Mouse (Mus musculus): Measurements from ENCODE around the gene Traip. TPM values are rescaled to one million over a fixed set of nuclear protein-coding genes. Genes with fewer than 3 reads are reported as not detected.

Traip gene
- polyA plus RNA-seq, 1 experiment from 2014 or later: 21.8 TPM

DNA sequence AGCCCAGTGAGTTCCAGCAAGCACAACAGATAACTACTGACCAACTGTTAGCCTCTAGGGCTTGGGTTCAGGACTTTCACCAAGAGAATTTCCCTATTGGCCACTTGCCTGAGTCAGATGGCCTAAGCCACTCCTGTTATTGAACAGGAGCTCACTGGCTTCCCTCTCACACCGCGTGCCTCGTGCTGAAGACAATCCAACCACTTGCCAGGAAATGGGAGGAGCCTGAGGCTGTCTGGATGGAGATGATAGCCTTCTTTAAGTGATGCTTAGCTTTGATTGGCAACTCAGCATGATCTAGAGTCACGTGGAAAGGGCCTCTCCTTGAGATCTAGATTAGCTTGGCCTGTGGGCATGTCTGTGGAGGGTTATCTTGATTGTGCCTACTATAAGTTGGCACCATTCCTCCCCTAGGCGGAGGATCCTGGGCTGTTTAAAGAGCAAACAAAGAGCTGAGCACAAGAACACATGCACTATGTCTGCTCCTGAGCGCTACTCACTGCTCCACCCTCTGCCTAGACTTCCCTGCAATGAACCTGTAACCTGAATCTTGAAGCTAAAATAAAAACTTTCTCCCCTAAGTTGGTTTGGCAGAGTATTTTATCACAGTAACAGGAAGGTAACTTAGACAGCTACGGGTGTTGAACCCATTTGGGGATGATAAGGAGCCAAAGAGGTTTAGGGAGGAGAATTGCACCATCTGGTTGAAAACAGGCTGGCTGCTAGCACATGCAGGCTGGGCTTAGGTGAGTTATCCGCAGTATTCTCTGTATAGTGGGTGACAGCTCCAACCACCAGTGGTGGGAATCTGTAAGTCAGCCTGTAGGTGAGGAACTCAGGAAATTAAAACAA lies 22.0 kb downstream of the Traip start:
- ATAC-seq (ENCODE audit: low FRiP score) (no peak), DNase-seq (ENCODE audit: low spot score) (no peak)
- Histone ChIP-seq H3K4me1 (replicated peaks; ENCODE audit: control insufficient read depth, insufficient read depth, low read length) (no peaks in the 10 kb centered on the region), H3K4me3 (ENCODE audit: low read depth, low read length) (no peak overlapping the region), H3K9me3 (ENCODE audit: control insufficient read depth, low read length) (no peaks in the 10 kb centered on the region), H3K36me3 (ENCODE audit: control insufficient read depth, insufficient read depth, low read length) (no peaks in the 10 kb centered on the region), H3K27me3 (ENCODE audit: control insufficient read depth, insufficient read depth, low read length) (no peaks in the 10 kb centered on the region), H3K27ac (ENCODE audit: low read depth, low read length) (no peak overlapping the region), H3K4me2 (replicated peaks; ENCODE audit: low read depth, low read length) (no peak overlapping the region), H3K9ac (ENCODE audit: low read depth, low read length) (no peak overlapping the region)
- WGBS: 85% methylated on average over 8 of the region's 8 CpGs

DNA sequence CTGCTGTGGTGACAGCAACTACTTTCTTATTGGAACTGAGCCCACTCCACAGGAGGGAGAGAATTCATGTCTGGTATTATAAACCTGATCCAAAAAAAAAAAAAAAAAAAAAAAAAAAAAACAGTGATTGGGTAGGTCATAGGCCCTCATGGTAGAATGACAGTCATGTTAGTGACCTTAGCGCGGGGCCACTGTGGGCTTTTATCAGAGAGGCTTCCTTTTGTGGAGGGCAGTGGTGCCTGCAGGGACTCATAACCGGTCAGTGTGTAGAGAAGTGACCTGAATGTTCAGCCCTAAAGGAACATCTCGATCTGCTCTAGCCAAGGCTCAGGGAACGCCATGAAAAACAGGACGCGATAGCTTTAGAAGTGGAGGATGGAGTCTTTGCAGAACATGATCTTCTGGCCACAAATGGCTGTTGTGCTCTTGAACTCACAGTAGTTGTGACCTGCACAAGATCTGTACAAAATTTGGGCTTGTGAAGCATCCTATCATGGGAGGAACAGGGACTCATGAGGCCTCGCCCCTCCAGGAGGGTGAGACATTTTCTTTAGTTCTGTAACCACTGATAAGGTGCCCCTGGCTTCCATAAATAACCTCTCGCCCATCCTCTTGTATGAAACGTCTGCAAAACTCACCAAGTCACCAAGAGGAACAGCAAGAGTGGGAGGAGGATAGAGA lies 24.7 kb downstream of the Traip start:
- ATAC-seq (ENCODE audit: low FRiP score) (no peak), DNase-seq (ENCODE audit: low spot score) (no peak)
- H3K4me3 ChIP-seq (ENCODE audit: low read depth, low read length): no peak overlapping the region
- H3K4me2 ChIP-seq (replicated peaks; ENCODE audit: low read depth, low read length): no peak overlapping the region
- no peak overlapping the region for H3K27ac ChIP-seq (ENCODE audit: low read depth, low read length)
- H3K9me3 ChIP-seq (ENCODE audit: control insufficient read depth, low read length): no peaks in the 10 kb centered on the region
- H3K27me3 ChIP-seq (ENCODE audit: control insufficient read depth, insufficient read depth, low read length): no peaks in the 10 kb centered on the region
- no peaks in the 10 kb centered on the region for H3K4me1 ChIP-seq (replicated peaks; ENCODE audit: control insufficient read depth, insufficient read depth, low read length)
- no peaks in the 10 kb centered on the region for H3K36me3 ChIP-seq (ENCODE audit: control insufficient read depth, insufficient read depth, low read length)
- no peak overlapping the region for H3K9ac ChIP-seq (ENCODE audit: low read depth, low read length)
- 78% methylated on average over 10 of the region's 10 CpGs for WGBS

DNA sequence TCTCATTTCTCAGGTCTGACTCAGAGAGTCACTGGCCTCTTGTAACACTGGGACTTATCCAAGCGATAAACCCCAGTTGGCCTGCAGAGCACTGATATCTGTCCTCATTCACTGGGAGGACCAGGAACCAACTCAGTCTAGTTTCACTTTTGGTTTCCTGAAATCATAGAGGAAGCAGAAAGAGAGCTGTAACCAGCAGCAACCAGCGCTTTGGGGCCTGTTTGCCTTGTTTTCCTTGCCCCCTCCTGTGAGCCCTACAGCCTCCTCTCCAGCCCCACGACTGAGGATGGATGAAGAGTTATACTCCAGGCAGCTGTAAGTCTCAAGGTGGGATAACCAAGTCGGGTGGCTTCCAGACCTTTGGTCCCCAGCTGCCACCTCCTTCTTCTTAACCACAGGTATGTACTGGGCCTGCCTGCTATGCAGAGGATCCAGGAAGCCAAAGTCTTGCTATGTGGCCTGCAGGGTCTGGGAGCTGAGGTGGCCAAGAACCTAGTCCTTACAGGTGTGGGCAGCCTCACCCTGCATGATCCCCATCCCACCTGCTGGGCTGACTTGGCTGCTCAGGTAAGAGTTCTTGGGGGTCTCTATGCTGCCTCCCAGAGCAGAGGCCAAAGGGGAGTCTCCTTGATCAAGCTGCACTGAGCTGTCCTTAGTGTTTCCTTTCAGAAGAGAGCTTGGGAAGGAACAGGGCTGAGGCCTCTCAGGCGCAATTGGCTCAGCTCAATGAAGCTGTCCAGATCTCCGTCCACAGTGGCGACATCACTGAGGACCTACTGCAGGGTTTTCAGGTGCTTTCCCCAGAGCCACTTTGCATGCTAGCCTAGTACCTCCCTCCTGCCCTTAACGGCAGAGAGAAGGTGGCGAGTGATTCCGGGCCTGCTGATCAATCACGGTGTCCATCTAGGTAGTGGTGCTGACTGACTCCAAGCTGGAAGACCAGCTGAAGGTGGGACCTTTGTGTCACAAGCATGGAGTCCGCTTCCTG lies 25.8 kb downstream of the Traip start, which contains the start of gene Uba7:
Gene Uba7, plus strand, starts transcription at position 107 of the 988 bp plus-strand sequence.
- no peaks in the 10 kb centered on the region for H3K27me3 ChIP-seq (ENCODE audit: control insufficient read depth, insufficient read depth, low read length)
- DNase-seq (ENCODE audit: low spot score) (no peak), ATAC-seq (ENCODE audit: low FRiP score) (no peak)
- no peak within 1 kb of the TSS for H3K4me2 ChIP-seq (replicated peaks; ENCODE audit: low read depth, low read length)
- no peak within 1 kb of the TSS for H3K9ac ChIP-seq (ENCODE audit: low read depth, low read length)
- H3K4me3 ChIP-seq (ENCODE audit: low read depth, low read length): no peak within 1 kb of the TSS
- WGBS: 70% methylated on average over 12 of the region's 12 CpGs
- H3K27ac ChIP-seq (ENCODE audit: low read depth, low read length): no peak within 1 kb of the TSS
- no peaks in the 10 kb centered on the region for H3K4me1 ChIP-seq (replicated peaks; ENCODE audit: control insufficient read depth, insufficient read depth, low read length)
- no peaks in the 10 kb centered on the region for H3K9me3 ChIP-seq (ENCODE audit: control insufficient read depth, low read length)
- H3K36me3 ChIP-seq (ENCODE audit: control insufficient read depth, insufficient read depth, low read length): no peaks in the 10 kb centered on the region

DNA sequence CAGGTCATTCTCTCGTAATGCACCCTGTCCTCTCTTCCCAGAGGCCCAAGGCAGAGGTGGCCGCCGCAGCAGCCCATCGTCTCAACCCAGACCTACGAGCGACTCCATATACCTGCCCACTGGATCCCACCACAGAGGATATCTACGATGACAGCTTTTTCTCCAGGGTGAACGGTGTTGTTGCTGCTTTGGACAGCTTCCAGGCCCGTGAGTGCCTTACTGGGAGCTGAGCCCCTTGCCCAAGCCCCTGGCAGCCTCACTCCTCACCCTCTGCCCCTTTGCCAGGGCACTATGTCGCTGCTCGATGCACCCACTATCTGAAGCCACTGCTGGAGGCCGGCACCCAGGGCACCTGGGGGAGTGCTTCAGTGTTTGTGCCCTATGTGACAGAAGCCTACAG lies 28.9 kb downstream of the Traip start:
- Histone ChIP-seq H3K9me3 (ENCODE audit: control insufficient read depth, low read length) (no peaks in the 10 kb centered on the region), H3K4me3 (ENCODE audit: low read depth, low read length) (no peak overlapping the region), H3K27me3 (ENCODE audit: control insufficient read depth, insufficient read depth, low read length) (no peaks in the 10 kb centered on the region; the same call in 1 of the 2 replicates), H3K4me1 (replicated peaks; ENCODE audit: control insufficient read depth, insufficient read depth, low read length) (peaks cover 2% of the 10 kb centered on the region; the same call in 1 of the 2 replicates), H3K27ac (ENCODE audit: low read depth, low read length) (no peak overlapping the region), H3K36me3 (ENCODE audit: control insufficient read depth, insufficient read depth, low read length) (no peaks in the 10 kb centered on the region), H3K4me2 (replicated peaks; ENCODE audit: low read depth, low read length) (no peak overlapping the region), H3K9ac (ENCODE audit: low read depth, low read length) (no peak overlapping the region)
- WGBS: 90% methylated on average over 12 of the region's 12 CpGs
- DNase-seq (ENCODE audit: low spot score): no peak
- ATAC-seq (ENCODE audit: low FRiP score): no peak

DNA sequence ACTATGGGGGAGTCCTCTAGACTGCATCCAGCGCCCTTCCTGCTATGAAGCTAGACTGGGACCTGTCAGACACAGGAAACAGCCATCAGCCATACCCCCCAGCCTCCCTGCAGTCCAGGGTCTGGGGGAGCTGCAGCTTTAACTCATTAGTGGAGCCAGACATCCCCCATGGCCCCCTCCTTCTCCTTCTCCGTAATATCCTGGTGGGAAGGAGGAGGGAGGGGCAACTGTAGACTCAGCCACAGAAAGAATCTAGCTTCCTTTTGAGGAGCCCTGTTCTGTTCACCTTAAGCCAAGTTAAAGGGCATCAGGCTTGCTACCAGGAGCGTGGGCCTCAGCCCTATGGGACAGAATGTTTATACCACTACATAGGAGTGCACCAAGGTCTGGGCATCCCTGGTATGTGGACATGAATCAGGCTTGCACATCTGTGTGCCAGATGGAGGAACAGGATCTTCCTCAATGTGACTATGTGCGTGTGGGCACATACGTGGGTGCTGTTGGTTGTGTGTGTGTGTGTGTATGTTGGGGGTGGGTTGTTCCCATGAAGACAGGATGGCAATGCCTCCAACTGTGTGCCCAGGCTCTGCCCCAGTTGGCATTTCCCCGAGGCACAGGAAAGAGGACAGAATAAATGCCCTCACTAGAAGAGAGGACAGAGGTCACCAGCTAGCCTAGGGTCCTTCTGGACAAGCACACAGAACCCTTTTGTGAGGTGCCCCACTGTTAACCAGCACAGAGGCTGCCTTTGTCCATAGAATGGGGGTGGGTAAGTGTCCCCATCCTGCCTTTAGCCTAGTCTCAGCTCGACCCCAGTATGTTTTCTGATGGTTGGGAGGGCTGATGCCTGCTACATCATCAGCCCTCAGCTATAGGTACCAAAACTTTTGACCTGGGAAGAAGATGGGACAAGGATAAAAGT lies 32.0 kb downstream of the Traip start:
- ATAC-seq (ENCODE audit: low FRiP score) (no peak), DNase-seq (ENCODE audit: low spot score) (peak; percentile 53)
- Histone ChIP-seq H3K4me3 (ENCODE audit: low read depth, low read length) (no peak overlapping the region), H3K27ac (ENCODE audit: low read depth, low read length) (peak overlapping the region; percentile 83), H3K9ac (ENCODE audit: low read depth, low read length) (peak overlapping the region; percentile 54), H3K4me2 (replicated peaks; ENCODE audit: low read depth, low read length) (peak overlapping the region; percentile 21), H3K4me1 (replicated peaks; ENCODE audit: control insufficient read depth, insufficient read depth, low read length) (peaks cover 2% of the 10 kb centered on the region; the same call in 1 of the 2 replicates), H3K9me3 (ENCODE audit: control insufficient read depth, low read length) (no peaks in the 10 kb centered on the region), H3K36me3 (ENCODE audit: control insufficient read depth, insufficient read depth, low read length) (no peaks in the 10 kb centered on the region), H3K27me3 (ENCODE audit: control insufficient read depth, insufficient read depth, low read length) (peaks cover 7% of the 10 kb centered on the region)
- 44% methylated on average over 7 of the region's 7 CpGs for WGBS

DNA sequence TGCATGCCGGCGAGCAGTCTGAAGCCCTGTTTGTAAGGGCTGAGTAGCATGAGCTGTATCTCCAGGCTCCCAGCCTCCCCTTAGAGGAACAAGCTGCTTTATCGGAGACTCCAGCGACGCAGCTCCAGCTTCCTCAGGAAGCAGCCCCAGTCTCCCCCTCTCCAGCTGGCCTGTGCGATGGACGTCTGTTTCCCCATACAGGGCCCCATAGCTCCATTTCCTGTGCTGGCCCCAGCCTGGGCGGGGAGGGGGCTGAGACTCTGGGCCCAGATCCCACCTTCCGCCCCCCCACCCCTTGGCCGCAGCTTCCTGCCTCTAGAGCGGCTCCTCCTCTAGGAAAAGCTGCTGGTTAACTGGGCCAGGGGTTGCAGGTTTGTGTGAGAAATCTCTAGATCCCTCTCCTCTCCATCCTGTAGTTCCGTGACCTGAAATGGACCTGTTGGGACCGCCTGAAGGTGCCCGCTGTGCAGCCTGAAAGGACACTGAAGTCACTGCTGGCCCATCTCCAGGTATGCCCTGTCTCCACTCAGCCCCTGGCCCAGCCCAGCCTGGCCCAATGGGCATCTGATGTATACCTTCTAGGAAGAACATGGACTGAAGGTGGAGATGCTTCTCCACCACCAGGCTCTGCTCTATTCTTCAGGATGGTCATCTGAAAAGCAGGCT lies 32.9 kb downstream of the Traip start, which contains the start of gene Gm20661:
Gene Gm20661, plus strand, starts transcription at position 378 of the 666 bp plus-strand sequence.
- WGBS: 41% methylated on average over 14 of the region's 14 CpGs
- ATAC-seq (ENCODE audit: low FRiP score) (0 out of 2 replicates have a peak, but pooled peaks have one; percentile 15), DNase-seq (ENCODE audit: low spot score) (peak; percentile 65)
- Histone ChIP-seq H3K4me3 (ENCODE audit: low read depth, low read length) (peak within 1 kb of the TSS; percentile 64; the same call in 1 of the 2 replicates), H3K4me1 (replicated peaks; ENCODE audit: control insufficient read depth, insufficient read depth, low read length) (peaks cover 2% of the 10 kb centered on the region; the same call in 1 of the 2 replicates), H3K27me3 (ENCODE audit: control insufficient read depth, insufficient read depth, low read length) (peaks cover 7% of the 10 kb centered on the region), H3K4me2 (replicated peaks; ENCODE audit: low read depth, low read length) (peak within 1 kb of the TSS; percentile 89), H3K9me3 (ENCODE audit: control insufficient read depth, low read length) (no peaks in the 10 kb centered on the region), H3K36me3 (ENCODE audit: control insufficient read depth, insufficient read depth, low read length) (no peaks in the 10 kb centered on the region), H3K27ac (ENCODE audit: low read depth, low read length) (peak within 1 kb of the TSS; percentile 83), H3K9ac (ENCODE audit: low read depth, low read length) (peak within 1 kb of the TSS; percentile 54)

DNA sequence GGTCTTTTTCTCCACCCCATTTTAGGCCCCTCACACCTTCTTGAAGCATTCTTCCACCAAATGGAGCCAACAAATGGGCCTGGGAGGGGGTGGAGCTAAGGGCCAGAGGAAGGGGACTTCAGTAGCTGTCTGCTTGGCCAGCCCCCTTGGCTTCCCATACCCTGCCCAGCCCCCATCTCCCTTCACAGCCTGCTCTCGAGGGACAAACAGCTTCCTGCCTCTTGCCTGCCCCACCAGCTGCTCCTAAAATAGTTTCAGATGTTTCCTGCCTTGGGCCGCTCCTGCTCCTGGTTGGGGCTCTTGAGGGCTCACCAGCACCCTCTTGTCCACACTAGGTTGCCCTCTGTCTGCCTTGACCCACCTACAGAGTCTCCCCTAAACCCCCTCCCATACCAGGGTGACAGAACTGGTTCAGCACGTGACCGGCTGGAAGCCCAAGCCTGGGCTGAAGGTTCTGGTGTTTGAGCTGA lies 33.5 kb downstream of the Traip start:
- H3K4me1 ChIP-seq (replicated peaks; ENCODE audit: control insufficient read depth, insufficient read depth, low read length): peaks cover 2% of the 10 kb centered on the region; the same call in 1 of the 2 replicates

More for the DNA sequence above, 33.5 kb downstream of the Traip start:
- no peak for ATAC-seq (ENCODE audit: low FRiP score)
- peak overlapping the region; percentile 73 for H3K27ac ChIP-seq (ENCODE audit: low read depth, low read length)
- H3K36me3 ChIP-seq (ENCODE audit: control insufficient read depth, insufficient read depth, low read length): no peaks in the 10 kb centered on the region
- H3K4me2 ChIP-seq (replicated peaks; ENCODE audit: low read depth, low read length): peak overlapping the region; percentile 22
- no peaks in the 10 kb centered on the region for H3K9me3 ChIP-seq (ENCODE audit: control insufficient read depth, low read length)
- DNase-seq (ENCODE audit: low spot score): peak; percentile 61
- WGBS: 48% methylated on average over 4 of the region's 4 CpGs
- peaks cover 7% of the 10 kb centered on the region for H3K27me3 ChIP-seq (ENCODE audit: control insufficient read depth, insufficient read depth, low read length)
- peak overlapping the region; percentile 64; the same call in 1 of the 2 replicates for H3K4me3 ChIP-seq (ENCODE audit: low read depth, low read length)
- no peak overlapping the region for H3K9ac ChIP-seq (ENCODE audit: low read depth, low read length)

All from hindbrain, embryonic 11.5 days (tissue).